Mouse (Mus musculus) heart, embryonic 16.5 days (tissue): ENCODE measurements around the gene Akr1c13. TPM values are rescaled to one million over a fixed set of nuclear protein-coding genes. Genes with fewer than 3 reads are reported as not detected.
"Not testable (repeated sequence)": the region's sequence is repeated elsewhere in the genome, so short reads cannot be mapped to it uniquely, and the experiment has no call there.

Experiments used
- ATAC-seq: fragments of 200-750 bp; cut with Nextera tagmentation; replicated peaks from 2 replicates; pipeline ENCODE4 v1.8.0; 2017; ENCODE audit warnings: moderate number of reproducible peaks; ENCODE audit not compliant: insufficient read depth, low FRiP score; ENCODE audit errors: extremely low read depth
- H3K27ac ChIP-seq: fragments of 300-500 bp; sonication (generic); 2 replicates; pipeline ENCODE4 v1.5.1; 2014; ENCODE audit warnings: mild to moderate bottlenecking, low read length, control low read depth, moderate library complexity
- H3K27me3 ChIP-seq: fragments of 300-500 bp; sonication (generic); 2 replicates; pipeline ENCODE4 v1.6.1; 2014; ENCODE audit warnings: low read length, mixed read lengths; ENCODE audit not compliant: control insufficient read depth, insufficient read depth
- H3K36me3 ChIP-seq: fragments of 300-500 bp; sonication (generic); 2 replicates; pipeline ENCODE4 v1.6.1; 2014; ENCODE audit not compliant: control insufficient read depth, insufficient read depth
- H3K4me1 ChIP-seq: fragments of 300-500 bp; sonication (generic); 2 replicates; pipeline ENCODE4 v1.6.1; 2014; ENCODE audit warnings: low read length, mixed read lengths; ENCODE audit not compliant: control insufficient read depth, insufficient read depth
- H3K4me2 ChIP-seq: fragments of 300-500 bp; sonication (generic); 2 replicates; pipeline ENCODE4 v1.6.1; 2014; ENCODE audit warnings: low read depth, mild to moderate bottlenecking, control low read depth, low read length
- H3K4me3 ChIP-seq: fragments of 300-500 bp; sonication (generic); 2 replicates; pipeline ENCODE4 v1.5.1; 2014; ENCODE audit warnings: mild to moderate bottlenecking, control low read depth, low read length
- H3K9ac ChIP-seq: fragments of 300-500 bp; sonication (generic); 2 replicates; pipeline ENCODE4 v1.6.1; 2014; ENCODE audit warnings: low read length, control low read depth
- H3K9me3 ChIP-seq: fragments of 300-500 bp; sonication (generic); replicated peaks from 2 replicates; pipeline ENCODE4 v1.6.1; 2016; ENCODE audit warnings: low read length; ENCODE audit not compliant: control insufficient read depth
- WGBS: fragments of 180-500 bp; shearing (Covaris S2); extraction: QIAGEN DNeasy Blood & Tissue Kit; methylation state at CpG from one replicate; pipeline ENCODE4 v1.1.7; 2014; 5-methylcytosine and 5-hydroxymethylcytosine counted together
- polyA plus RNA-seq: library from polyadenylated mRNA; unstranded; fragments of >200 nt; fragmentation: Nextera tagmentation; extraction: Ambion mirVana; gene quantifications from 2 replicates; pipeline ENCODE4 v1.2.1, GENCODE M21; 2015

Gene Akr1c13
- 17.0 and 30.7 TPM in 2 replicates for polyA plus RNA-seq

DNA sequence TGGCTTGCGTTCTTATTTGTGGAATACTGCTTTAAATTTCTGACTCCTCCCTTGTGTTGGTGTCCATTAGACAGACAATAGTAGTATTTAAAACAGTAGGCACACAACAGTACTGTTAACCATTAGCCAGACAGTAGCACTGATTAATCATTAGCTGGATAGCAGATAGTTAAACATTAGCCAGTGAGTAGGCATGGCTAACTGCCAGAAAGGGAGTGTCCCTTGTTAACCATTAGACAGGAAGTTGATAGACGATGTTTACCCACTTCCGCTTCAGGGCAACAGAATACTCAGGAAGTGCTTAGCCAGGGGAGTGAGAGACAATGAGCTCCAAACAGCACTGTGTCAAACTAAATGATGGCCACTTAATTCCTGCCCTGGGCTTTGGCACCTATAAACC, at the start of gene Akr1c13:
Akr1c13 (plus strand) TSS at position 247 of the 400 bp plus-strand sequence.
- H3K27ac ChIP-seq, result no peak within 1 kb of the TSS
- ATAC-seq, result no peak
- 53% methylated on average over 3 of the region's 3 CpGs for WGBS
- no peak within 1 kb of the TSS for H3K9ac ChIP-seq
- peak within 1 kb of the TSS; percentile 21; the same call in 1 of the 2 replicates for H3K4me3 ChIP-seq
- 0 out of 2 replicates have a peak, but pooled peaks cover 2% of the 10 kb centered on the region for H3K4me1 ChIP-seq
- no peaks in the 10 kb centered on the region for H3K9me3 ChIP-seq
- H3K27me3 ChIP-seq, result no peaks in the 10 kb centered on the region
- H3K4me2 ChIP-seq, result peak within 1 kb of the TSS; percentile 18; the same call in 1 of the 2 replicates
- H3K36me3 ChIP-seq, result no peaks in the 10 kb centered on the region

DNA sequence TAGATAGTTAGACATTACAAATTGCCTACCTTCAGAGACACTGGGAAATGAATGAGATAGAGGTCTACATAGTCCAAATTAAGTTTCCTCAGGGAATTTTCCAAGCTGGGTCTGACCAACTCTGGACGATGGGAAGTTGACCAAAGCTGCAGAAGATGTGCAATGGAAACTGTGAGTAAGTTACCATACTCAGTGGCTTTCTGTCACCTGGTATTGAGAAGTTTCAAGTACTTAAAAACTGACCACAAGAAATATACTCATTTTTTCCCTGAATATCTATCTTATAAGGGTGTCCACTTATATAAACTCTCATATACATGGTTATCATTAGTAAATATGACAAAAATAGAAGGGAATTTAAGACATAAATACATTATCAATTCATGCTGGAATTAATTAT, 46.7 kb upstream of the Akr1c13 start:
- no peaks in the 10 kb centered on the region for H3K9me3 ChIP-seq
- no peak overlapping the region for H3K9ac ChIP-seq
- H3K4me2 ChIP-seq, result no peak overlapping the region
- H3K4me1 ChIP-seq, result no peaks in the 10 kb centered on the region
- H3K36me3 ChIP-seq, result no peaks in the 10 kb centered on the region
- WGBS, result 50% methylated on average over 1 of the region's 1 CpGs
- no peak for ATAC-seq
- no peak overlapping the region for H3K4me3 ChIP-seq
- no peaks in the 10 kb centered on the region for H3K27me3 ChIP-seq
- no peak overlapping the region for H3K27ac ChIP-seq

DNA sequence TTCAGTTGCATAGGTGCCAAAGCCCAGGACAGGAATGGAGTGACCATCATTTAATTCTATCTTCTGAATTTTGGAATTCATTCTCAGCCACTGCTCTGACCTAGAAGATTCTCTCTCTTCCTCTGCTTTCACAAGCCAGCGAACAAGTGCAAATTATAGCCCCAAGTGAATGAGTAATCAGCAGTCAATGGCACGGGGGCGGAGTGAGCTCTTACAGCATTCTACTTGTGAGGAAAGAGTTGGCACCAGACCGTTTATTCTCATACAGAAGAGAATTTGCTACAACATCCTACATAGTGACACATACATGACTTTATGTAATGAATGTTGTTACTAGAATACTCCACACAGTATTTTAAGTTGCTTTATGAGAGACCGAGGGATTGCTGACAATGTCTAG, 40.4 kb upstream of the Akr1c13 start, which contains the start of gene Akr1c18:
Akr1c18 (minus strand) TSS at position 137 of the 400 bp plus-strand sequence.
- Histone ChIP-seq H3K4me1 (no peaks in the 10 kb centered on the region), H3K36me3 (no peaks in the 10 kb centered on the region), H3K27ac (no peak within 1 kb of the TSS), H3K4me2 (no peak within 1 kb of the TSS), H3K9me3 (no peaks in the 10 kb centered on the region), H3K27me3 (no peaks in the 10 kb centered on the region), H3K9ac (no peak within 1 kb of the TSS), H3K4me3 (no peak within 1 kb of the TSS)
- WGBS, result 75% methylated on average over 5 of the region's 5 CpGs
- ATAC-seq, result no peak

DNA sequence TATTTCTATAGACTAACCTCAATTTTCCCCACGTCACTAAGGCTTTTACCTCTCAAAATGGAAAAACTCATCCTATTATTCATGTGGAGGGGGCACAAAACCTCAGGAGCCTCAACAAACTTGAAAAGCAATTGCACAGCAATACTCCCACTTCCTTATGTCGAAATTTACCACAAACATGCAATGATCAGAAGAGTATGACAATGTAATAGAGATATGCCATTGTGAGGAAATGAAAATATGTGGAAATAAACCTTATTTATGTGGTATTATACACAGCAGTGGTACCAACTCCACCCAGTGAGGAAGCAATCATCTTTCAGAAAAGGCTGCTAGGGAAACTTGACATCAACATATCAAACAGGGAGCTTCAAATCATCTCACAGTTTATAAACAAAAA, 38.0 kb upstream of the Akr1c13 start:
- no peaks in the 10 kb centered on the region for H3K9me3 ChIP-seq
- H3K27me3 ChIP-seq, result no peaks in the 10 kb centered on the region
- H3K36me3 ChIP-seq, result no peaks in the 10 kb centered on the region
- H3K4me2 ChIP-seq, result no peak overlapping the region
- H3K4me1 ChIP-seq, result no peaks in the 10 kb centered on the region
- WGBS, result 53% methylated on average over 2 of the region's 2 CpGs
- no peak overlapping the region for H3K27ac ChIP-seq
- no peak overlapping the region for H3K4me3 ChIP-seq
- no peak for ATAC-seq
- no peak overlapping the region for H3K9ac ChIP-seq

DNA sequence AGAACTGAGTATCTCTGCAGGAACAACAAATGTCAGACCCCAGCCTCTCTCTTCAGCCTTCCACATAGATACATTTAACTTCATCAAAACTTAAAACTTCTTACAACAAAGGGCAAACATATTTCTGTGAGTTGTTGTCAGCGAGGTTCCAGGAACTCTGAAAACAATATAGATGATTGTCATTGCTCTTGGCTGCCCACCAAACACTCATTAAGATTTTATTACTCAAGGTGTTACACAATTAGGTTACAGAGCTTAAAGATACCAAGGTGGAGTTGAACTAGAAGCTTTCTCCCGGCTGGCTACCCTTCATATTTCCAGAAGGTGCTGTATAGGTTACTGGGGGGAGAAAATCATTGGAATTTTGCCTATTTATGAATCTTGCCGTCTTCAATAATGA, 37.4 kb upstream of the Akr1c13 start:
- WGBS, result 73% methylated on average over 3 of the region's 3 CpGs
- no peak overlapping the region for H3K27ac ChIP-seq
- no peaks in the 10 kb centered on the region for H3K27me3 ChIP-seq
- no peaks in the 10 kb centered on the region for H3K4me1 ChIP-seq
- H3K9me3 ChIP-seq, result no peaks in the 10 kb centered on the region
- ATAC-seq, result no peak
- no peak overlapping the region for H3K9ac ChIP-seq
- H3K36me3 ChIP-seq, result no peaks in the 10 kb centered on the region
- H3K4me3 ChIP-seq, result no peak overlapping the region
- H3K4me2 ChIP-seq, result no peak overlapping the region

DNA sequence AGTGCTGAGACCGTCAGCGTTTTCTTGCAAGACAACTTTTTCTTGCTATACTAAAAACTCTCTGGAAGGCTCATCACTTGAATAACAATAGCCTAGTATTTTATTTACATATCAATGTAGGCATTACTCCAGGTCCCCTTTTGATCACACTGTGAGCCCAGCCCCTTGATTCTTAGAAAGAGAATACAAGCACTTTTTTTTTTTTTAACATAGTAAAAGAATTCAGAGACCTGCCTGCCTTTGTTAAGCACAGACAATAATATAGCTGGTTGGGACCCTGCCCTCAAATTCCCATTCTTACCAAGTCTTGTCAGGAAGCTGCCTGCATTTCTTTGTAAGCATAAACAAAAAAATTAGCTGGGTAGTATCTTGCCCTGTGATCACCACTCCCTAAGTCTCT, 35.7 kb upstream of the Akr1c13 start:
- no peak for ATAC-seq
- Histone ChIP-seq H3K9ac (no peak overlapping the region), H3K9me3 (no peaks in the 10 kb centered on the region), H3K27me3 (no peaks in the 10 kb centered on the region), H3K4me3 (no peak overlapping the region), H3K27ac (no peak overlapping the region), H3K4me2 (no peak overlapping the region), H3K4me1 (no peaks in the 10 kb centered on the region), H3K36me3 (no peaks in the 10 kb centered on the region)
- WGBS, result 79% methylated on average over 2 of the region's 2 CpGs

DNA sequence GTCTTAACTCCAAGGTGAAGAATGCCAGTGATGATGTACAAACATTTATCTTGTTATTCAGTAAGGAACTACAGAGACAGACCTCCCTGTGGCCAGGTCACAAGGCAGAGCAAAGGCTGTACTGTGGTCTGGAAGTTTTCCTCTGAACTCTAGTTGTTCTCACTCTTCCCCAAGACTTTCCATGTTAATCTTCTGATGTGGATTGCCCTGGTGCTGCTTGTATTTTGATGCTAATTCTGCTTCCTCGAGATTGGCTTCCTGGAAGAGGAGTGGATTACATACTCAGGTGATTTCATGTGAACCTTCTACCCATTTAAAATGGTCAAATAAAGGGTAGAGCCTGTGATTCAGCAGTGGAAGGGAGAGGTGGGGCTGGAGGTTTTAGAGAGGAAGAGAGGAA, 22.9 kb upstream of the Akr1c13 start:
- 38% methylated on average over 1 of the region's 1 CpGs for WGBS
- H3K36me3 ChIP-seq, result no peaks in the 10 kb centered on the region
- H3K9me3 ChIP-seq, result no peaks in the 10 kb centered on the region
- H3K4me1 ChIP-seq, result 0 out of 2 replicates have a peak, but pooled peaks cover 1% of the 10 kb centered on the region
- H3K27ac ChIP-seq, result no peak overlapping the region
- no peaks in the 10 kb centered on the region for H3K27me3 ChIP-seq
- H3K4me2 ChIP-seq, result no peak overlapping the region
- H3K9ac ChIP-seq, result no peak overlapping the region
- H3K4me3 ChIP-seq, result no peak overlapping the region
- no peak for ATAC-seq

DNA sequence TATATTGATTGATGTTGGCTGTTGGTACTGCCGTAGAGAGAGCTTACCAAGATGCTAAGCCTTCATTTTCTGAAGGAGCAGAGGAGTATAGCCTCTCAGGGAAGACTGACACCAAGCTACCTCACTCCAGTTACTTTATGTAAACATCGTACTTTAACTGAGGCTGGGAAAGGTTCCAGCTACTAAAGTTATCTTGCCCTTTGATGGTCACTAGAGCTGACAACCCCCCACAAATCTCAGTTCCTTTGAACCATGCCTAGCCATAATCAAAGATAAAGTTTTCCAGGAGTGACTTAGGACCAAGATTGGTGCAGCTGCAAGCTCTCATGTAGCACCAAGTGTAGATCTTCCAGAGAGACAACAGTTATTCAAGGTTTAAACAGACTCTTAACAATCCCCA, 18.0 kb upstream of the Akr1c13 start:
- no peaks in the 10 kb centered on the region for H3K27me3 ChIP-seq
- WGBS, result 30% methylated on average over 2 of the region's 2 CpGs
- H3K4me3 ChIP-seq, result no peak overlapping the region
- H3K27ac ChIP-seq, result no peak overlapping the region
- H3K9me3 ChIP-seq, result no peaks in the 10 kb centered on the region
- 0 out of 2 replicates have a peak, but pooled peaks cover 3% of the 10 kb centered on the region for H3K4me1 ChIP-seq
- H3K9ac ChIP-seq, result no peak overlapping the region
- no peak overlapping the region for H3K4me2 ChIP-seq
- H3K36me3 ChIP-seq, result no peaks in the 10 kb centered on the region
- no peak for ATAC-seq

DNA sequence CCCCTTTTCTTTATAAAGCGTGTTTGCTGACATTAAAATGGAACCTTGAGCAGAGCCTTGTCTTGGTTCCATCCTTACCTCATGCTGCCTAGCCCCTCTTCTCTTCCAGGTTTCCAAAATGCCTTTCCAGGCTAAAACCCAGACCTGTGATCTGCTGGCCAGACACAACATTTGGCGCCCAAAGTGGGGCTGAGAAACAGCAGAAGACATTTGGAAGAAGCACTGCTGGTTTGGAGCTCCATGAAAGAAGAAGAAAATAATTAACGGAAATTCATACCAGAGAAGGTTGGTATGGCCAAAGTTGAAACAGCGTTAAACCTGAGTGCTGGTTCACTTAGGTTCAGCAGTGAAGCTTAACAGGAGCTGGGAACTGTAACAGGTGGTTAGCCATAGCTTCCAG, 9.6 kb upstream of the Akr1c13 start:
- H3K4me3 ChIP-seq, H3K27ac ChIP-seq, H3K27me3 ChIP-seq, H3K4me1 ChIP-seq, H3K9ac ChIP-seq, ATAC-seq, H3K36me3 ChIP-seq, H3K9me3 ChIP-seq, H3K4me2 ChIP-seq: not testable (repeated sequence)
- 84% methylated on average over 4 of the region's 4 CpGs for WGBS
